Mouse (Mus musculus): ENCODE measurements around the gene Dpf2.

DNA sequence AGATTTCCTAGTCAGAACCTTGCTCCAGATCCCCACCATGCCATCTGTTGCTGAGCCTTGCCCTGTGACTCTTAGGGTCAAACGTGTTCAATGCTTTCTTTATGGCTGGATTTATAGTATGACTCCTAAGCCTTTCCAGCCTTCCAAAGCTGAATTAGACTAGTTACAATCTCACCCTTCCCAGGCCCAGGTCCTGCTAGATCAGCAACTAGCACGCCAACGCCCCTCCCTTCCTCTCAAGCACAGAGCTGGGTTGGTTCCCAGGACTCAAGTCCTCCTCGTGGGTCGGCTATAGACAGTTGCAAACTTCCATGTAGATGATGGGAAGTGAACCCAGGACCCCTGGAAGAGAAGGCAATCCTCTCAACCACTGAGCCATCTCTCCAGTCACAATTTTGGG, 22.9 kb upstream of the Dpf2 start:
- no peak for TF ChIP-seq CTCF (conservative IDR thresholded peaks at IDR 0.05; ENCODE audit: insufficient read depth, insufficient read length, low read depth, low read length)
- no peak for TF ChIP-seq POLR2A (IDR thresholded peaks at IDR 0.05; ENCODE audit: low read depth, low read length)
